Mouse (Mus musculus) adrenal gland (tissue): ENCODE data around the gene 3110009E18Rik.

Experiments
- intact Hi-C: fragments of 180-260 bp; cut with DNase I; formaldehyde crosslinking; loops from one replicate; pipeline ENCODE4 v1.15.1; 2025
- long read RNA-seq, 2 experiments: library from polyadenylated mRNA; unstranded; transcript quantifications; one replicate each; pipeline ENCODE4 v2.0.0; 2020; ENCODE audit warnings: borderline replicate concordance in 1 of 2; ENCODE audit not compliant: insufficient replicate concordance in 1 of 2

3110009E18Rik gene
- long read RNA-seq, experiment 1, partial matches to known transcripts: 0 of 2 reads
- long read RNA-seq, experiment 1, other reads (novel, unspliced or antisense): 0 of 2 reads
- long read RNA-seq, experiment 2, partial matches to known transcripts: 0 of 5 reads
- long read RNA-seq, experiment 2, other reads (novel, unspliced or antisense): 1 of 5 reads

GRCm38 (mm10) chr1:120120969-120121811, at the start of gene 3110009E18Rik, which contains the start of gene Dbi:
TSS of gene 3110009E18Rik (plus strand) at chr1:120121187.
TSS of gene Dbi (minus strand) at chr1:120121078.
- intact Hi-C loops: no loop called here

GRCm38 (mm10) chr1:120072900-120073299, 48.1 kb upstream of the 3110009E18Rik start:
- intact Hi-C loops: no loop called here

- intact Hi-C loops: no loop called here
These were observed 47.3 kb upstream of the 3110009E18Rik start, which contains the start of gene Tmem37 for GRCm38 (mm10) chr1:120073519-120074306. TSS of gene Tmem37 (minus strand) at chr1:120074074.

- intact Hi-C loops: no loop called here
These were observed 46.7 kb upstream of the 3110009E18Rik start for GRCm38 (mm10) chr1:120074307-120074702.

- intact Hi-C loops: no loop called here
These were observed 46.1 kb upstream of the 3110009E18Rik start for GRCm38 (mm10) chr1:120074931-120075330.

- intact Hi-C loops: no loop called here
These were observed 45.5 kb upstream of the 3110009E18Rik start for GRCm38 (mm10) chr1:120075507-120075906.

GRCm38 (mm10) chr1:120077746-120078410, 43.1 kb upstream of the 3110009E18Rik start:
- intact Hi-C loops: no loop called here

- intact Hi-C loops: no loop called here
These were observed 40.4 kb upstream of the 3110009E18Rik start for GRCm38 (mm10) chr1:120080632-120081031.

- intact Hi-C loops: no loop called here
These were observed 37.9 kb upstream of the 3110009E18Rik start for GRCm38 (mm10) chr1:120082957-120083585.

- intact Hi-C loops: no loop called here
These were observed 37.0 kb upstream of the 3110009E18Rik start for GRCm38 (mm10) chr1:120083921-120084517.

GRCm38 (mm10) chr1:120085696-120086095, 35.3 kb upstream of the 3110009E18Rik start:
- intact Hi-C loops: no loop called here

- intact Hi-C loops: no loop called here
These were observed 34.3 kb upstream of the 3110009E18Rik start for GRCm38 (mm10) chr1:120086644-120087043.

- intact Hi-C loops: no loop called here
These were observed 31.8 kb upstream of the 3110009E18Rik start for GRCm38 (mm10) chr1:120089180-120089579.

GRCm38 (mm10) chr1:120090880-120091570, 30.0 kb upstream of the 3110009E18Rik start:
- intact Hi-C loops: no loop called here

- intact Hi-C loops: loop anchor here (1.0 kb wide), 1 partner anchor 60 kb away; no protein-coding TSS in a partner anchor
These were observed 27.4 kb upstream of the 3110009E18Rik start for GRCm38 (mm10) chr1:120093482-120094134.

GRCm38 (mm10) chr1:120094920-120095319, 26.1 kb upstream of the 3110009E18Rik start:
- intact Hi-C loops: no loop called here

- intact Hi-C loops: loop anchor here (1.0 kb wide), 1 partner anchor 49 kb away; no protein-coding TSS in a partner anchor
These were observed 22.7 kb upstream of the 3110009E18Rik start for GRCm38 (mm10) chr1:120098327-120098726.

- intact Hi-C loops: no loop called here
These were observed 21.5 kb upstream of the 3110009E18Rik start for GRCm38 (mm10) chr1:120099483-120099882.
